Mouse (Mus musculus): ENCODE data around the gene Maml3.

Gene Maml3

DNA sequence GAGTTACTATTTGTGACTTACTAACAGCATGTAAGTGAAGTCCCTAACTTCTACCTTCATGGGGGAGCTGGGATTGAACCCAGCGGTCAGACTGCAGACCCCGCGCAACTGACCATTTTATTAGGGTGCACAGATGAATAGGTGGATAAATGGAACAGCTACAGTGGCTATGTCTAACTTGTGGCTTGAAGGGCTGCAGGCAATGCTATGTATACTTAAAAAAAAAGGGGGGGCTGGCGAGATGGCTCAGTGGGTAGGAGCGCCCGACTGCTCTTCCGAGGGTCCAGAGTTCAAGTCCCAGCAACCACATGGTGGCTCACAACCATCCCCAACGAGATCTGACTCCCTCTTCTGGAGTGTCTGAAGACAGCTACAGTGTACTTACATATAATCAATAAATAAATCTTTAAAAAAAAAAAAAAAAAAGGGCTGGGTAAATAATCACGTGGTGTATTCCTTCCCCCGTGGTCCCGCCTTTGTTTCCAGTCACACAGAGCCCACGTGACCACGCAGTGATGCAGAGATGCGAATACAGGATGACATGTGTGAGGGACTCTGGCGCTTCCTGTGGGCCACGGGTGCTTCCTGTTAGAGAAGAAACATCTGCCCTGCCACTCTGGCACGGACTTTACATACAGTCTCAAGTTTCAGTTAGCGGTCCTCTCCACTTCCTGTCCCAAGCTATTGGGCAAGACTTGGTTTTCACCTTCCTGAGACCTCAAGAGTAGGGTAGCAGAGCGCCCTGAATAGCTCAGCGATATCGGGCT lies 105.0 kb downstream of the Maml3 start:
- no peak for DNase-seq

DNA sequence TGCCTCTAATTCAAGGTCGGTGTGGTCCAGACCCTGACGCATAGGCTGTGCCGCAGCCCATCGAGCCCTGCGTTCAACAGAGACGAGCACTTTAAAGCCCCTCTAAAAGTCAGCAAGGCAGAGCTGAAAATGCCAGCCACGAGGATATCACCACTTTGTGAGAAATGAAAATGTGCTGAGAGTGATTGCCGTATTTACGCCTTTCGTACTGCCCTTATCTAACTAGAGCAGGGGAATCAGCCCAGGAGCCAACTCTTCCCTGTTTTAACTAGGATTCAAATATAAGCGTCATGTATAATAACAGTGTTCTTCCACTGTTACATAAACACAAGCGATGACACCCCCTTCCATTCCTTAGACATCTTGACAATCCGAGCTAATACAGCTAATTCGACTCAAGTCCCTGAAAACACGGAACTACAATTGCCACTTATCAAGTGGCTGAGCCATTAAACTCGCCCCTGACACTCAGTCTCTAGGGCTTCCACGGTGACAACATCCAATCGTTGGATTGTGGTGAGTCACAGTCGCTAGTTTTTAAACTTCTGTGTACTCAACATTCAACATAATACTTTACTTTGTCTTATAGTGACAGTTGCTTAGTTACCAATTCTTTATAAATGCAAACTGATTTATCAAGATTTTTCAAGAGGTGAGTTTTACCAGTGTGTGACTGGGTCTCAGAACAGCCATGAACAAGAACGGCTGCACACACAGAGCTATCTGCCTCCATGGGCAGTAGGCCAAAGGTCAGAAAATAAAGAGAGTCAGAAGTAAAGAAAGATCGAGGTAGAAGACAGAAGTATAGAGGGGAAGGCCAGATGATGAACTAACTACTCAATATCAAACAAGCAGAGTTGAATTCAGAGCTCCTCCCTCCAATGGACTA lies 106.1 kb downstream of the Maml3 start:
- DNase-seq: no peak

DNA sequence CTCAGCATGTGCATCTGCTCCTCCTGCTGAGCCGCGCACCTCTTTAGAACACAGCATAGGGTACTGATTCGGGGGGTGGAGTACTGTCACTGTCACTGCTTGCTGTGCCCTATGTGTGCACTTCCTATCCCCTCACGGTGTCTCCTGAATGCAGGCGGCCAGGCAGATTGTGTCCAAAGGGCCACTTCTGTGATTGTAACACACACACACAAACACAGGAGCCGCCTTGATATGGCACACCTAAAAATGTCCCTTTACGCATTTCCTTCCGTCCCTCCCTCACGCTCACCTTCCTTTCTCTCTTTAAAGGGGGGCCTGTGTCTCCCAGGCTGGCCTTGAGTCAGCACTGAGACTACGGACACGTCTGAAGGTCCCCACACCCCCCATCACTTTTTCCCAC lies 107.3 kb downstream of the Maml3 start:
- no peak for DNase-seq

DNA sequence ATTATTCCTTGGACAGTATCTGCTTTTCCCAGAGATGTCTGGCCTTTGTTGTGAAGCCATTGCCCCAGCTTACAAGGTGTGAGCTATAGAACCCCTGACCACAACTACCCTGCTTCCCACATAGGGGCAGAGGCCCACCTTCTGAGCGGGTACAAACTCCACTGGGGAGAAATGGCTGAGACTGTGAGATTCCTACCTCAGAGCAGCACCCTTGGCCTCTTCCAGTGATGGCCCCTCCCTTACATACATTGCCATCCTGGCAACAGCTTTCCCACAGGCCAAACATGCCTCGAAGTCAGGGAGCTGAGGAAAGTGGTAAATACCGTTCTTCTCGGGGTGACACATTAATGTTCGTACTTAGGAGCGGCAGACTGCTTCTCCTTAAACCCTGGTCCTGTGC lies 118.4 kb downstream of the Maml3 start:
- no peak for DNase-seq

DNA sequence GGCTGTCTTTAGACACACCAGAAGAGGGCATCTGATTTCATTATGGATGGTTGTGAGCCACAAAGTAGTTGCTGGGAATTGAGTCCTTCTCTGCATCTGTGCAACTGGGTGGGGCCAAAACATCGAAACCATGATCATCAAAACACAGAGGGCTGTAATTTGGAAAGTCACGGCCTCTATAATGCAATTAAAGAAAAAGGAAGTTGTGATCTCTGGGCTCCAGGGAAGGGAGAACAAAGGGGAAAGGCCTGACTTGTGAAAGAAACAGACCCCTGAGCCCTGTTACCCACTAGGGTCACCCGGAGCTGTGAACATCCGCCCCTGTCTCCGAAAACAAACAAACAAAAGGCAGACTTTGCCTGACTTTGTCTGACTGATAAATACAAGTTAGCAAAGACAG lies 123.4 kb downstream of the Maml3 start:
- no peak for DNase-seq

DNA sequence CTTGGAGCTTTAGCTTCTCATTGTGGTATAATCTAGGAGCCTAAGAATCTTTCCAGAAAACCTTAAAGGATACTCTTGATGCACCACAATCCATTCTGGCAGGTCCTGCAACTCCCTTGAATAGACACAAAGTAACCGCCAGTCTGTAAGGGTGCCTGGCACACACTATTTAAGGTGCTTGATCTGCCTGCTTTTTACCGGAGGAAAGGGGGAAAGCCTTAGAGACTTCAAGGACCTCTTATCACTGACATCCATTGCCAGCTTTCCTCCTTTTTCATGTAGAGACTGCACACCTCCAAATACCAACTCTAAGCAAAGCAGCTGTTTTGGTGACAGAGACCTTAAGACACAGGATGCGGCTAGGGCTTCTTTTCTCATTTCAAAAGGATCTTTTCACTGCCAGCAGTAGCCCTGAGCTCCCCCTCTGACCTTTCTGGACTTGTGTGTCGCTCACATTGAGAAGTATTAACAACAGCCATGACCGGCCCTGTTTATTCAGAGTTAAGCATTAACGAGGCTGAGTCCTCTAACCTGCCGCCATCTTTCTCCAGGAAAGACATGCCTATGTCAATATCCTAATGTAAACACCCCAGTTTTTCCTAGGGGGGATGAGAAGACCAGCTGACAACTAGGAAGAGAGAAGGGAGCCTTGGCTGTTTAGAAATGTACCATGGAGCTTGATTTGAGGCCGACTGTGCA lies 127.1 kb downstream of the Maml3 start:
- DNase-seq: no peak

DNA sequence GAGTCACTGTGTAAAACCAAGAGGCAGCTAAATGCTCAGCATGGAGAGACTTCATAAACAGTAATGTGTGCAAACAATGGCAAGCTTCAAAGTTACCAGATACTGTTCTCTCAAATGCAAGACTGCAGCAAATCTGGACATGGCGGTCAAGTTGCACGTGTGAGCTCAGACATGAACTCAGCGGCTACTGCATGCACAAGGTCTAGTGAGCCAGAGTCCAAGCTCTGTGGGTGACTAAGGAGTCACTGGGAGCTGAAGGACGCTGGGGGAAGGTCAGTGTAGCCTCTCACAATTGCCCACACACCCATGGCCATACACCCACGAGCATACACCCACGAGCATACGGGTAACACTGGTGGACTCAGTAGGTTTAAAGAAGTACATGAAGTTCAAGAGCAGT lies 130.3 kb downstream of the Maml3 start:
- DNase-seq: no peak

DNA sequence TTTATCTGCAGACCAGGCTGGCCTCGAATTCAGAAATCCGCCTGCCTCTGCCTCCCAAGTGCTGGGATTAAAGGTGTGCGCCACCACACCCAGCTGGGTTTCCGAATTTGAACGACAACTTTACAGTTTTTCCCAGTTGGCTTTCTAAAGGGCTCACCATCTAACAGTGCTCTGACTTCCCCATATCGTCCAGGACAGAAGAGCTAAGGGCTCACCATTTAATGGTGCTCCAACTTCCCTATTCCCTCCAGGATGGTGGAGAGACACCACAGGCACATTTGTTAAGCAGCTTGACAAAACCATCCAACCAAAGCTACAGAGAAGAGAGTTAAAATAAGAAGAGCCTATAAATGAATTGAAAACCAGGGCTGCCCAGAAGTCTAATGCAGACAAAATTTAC lies 130.7 kb downstream of the Maml3 start:
- no peak for DNase-seq

DNA sequence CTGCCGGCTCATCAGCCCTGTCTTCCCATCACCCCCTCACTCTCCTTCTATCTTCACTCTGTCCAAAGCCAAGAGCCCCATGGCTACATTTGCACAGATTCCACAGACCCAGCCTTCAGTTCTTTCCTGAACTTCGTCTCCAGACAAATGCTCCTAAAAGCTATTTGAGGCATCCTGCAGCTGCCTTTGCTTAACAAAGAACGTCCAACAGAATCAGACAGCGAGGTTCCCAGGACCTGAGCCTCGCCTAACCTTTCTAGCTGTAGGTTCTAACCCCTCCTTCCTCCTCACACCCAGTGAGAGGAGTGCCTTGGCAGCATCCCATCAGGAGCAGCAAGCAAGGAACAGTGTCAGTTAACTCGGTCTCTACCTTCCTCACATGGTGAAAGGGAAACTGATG lies 132.3 kb downstream of the Maml3 start:
- peak in 1 of 2 experiments; percentile 35 for DNase-seq

DNA sequence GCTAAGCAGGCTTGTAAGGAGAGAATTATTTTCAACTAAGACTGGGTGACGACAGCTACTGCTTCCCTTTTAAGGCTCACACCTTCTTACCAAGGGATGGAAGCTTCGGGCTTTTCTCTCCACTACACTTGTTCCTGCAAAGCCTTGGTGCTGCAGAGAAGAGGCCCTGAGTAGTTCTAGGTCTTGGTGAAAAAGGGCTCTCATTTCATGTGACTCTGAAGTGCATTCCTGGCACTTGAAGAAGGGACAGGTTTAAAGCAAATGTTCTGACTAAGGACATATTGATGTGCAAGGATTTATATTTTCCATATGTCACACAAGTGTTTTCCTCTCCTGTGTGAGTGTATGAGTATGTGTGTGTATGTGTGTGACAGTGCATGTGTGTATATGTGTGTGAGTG lies 134.4 kb downstream of the Maml3 start:
- DNase-seq: no peak

DNA sequence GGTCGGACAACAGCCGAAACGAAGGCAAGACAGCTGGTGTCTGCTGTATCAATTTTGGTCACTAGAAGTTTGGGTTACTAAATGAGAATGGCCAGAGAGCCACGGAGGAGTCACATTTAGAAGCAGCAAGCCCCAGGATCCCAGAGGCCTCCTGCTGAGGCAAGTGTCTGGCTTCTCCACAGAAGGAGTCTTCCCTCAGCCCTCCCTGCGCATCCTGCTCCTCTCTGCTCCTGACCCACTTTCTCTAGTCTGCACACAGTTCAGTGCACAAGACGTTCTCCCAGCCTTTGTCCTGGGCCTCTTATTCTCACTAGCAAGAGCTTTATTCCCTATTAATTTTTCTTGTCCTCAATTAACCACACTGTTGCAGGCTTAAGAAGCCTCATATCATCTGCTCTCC lies 135.4 kb downstream of the Maml3 start:
- peak; percentile 47 to 62 for DNase-seq

DNA sequence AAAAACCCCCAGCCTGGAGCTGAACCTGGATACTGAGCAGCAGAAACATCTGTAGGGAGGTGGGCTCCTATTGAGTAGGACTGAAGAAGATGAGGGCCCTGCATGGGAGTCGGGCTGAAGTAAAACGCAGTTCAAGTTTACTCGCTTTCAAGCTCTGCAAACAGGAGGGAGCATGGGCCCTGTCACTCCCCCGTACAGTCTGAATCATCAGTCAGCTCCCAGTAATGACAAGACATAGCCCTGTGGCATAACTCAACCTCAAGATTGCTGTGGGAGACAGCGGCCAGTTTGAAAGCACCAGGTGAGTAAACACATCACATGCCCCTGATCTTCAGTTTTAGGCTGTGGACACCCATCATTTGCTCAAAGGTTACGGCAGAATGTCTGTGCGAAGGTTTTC lies 139.0 kb downstream of the Maml3 start:
- no peak for DNase-seq

DNA sequence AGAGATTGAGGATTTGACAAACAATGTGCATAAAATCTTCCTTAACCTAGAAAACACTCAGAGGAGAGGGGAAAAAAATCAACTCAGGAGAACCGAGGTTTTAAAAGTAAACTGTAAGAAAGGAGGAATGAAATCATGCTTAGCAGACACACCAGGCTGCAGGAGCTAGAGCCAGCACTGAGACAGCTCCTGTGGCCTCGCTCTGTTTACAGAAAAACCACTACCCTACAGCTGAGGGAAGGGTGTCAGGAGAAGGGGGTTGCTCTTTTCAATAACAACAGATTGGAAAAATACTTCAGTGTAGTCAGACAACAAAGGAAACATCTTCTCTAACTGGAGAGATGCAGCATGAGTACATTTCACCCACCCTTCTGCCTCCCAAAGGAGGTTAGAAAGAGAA lies 139.4 kb downstream of the Maml3 start:
- no peak for DNase-seq

DNA sequence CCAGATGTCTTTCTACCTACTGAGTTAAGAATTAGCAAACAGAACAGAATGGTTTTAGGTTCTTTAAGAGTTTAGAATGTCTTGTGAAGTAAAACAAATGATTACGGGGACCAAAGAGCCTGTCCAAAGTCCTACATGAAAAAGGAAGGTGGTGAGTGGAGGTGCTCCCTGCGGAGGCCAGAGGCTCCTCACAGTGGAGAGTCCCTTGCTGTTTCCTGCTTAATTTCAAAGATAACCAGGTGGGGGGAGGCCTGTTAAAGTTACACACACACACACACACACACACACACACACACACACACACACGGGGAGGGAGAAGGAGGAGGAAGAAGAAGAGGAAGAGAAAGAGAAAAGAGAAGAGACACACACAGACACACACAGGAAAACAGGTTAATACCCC lies 139.9 kb downstream of the Maml3 start:
- DNase-seq: no peak

DNA sequence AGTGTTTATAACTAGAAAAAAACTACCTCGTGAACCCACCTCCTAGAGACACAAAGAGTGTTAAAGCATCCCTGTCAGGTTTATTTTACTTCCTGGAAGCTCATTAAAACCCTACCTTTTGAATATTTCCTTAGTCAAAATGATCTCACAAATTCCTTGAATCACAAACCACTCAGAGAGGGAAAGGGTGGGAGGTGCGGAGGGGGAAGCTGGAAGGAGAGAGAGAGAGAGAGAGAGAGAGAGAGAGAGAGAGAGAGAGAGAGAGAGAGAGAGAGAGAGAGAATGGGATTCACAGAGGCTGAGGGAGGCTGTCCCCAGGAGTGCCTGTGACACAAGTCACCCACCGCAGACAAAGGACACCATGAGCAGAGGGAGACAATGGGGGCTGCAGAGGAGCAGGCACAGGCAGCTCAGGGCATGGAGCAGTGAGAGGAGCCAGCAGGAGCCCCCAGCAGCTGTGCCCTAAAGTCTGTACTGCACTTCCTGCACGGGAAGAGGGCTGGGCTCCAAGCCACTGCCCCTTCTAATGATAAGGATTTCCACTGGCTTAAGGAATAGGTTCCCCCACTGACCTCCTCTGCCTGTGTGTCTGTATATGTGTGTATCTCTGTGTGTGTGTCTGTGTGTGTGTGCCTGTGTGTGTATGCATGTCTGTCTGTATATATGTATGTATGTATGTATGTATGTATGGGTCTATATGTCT lies 140.8 kb downstream of the Maml3 start:
- DNase-seq: no peak

DNA sequence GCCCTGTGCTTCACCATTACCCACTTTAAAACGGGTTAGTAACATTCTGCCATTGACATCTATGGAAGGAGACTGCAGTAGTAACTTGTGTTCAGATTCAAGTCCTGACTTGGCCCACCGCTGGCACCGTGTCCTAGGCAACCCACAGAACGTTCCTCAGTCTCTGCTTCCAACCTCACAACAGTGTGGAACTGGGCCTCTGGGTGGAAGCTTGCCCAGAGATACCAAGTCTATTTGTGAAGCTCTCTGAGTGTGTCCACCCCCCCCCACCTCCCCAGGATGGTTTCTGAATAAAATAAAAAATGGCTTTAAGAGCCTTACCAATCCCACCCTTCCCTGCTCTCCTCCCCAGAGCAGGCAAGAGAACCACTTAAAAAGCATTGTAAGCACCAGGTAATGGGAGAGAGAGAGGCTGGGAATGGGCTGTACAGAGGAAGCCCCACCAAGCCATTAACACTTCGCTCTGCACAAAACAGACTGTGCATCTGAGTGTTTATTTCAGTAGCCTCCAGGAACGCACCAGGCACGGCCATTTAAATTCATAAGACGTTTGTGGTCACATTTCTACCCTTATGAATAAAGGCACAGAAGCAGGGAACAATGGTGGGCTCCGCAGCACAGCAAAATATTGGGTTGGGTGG lies 141.6 kb downstream of the Maml3 start:
- DNase-seq: no peak

DNA sequence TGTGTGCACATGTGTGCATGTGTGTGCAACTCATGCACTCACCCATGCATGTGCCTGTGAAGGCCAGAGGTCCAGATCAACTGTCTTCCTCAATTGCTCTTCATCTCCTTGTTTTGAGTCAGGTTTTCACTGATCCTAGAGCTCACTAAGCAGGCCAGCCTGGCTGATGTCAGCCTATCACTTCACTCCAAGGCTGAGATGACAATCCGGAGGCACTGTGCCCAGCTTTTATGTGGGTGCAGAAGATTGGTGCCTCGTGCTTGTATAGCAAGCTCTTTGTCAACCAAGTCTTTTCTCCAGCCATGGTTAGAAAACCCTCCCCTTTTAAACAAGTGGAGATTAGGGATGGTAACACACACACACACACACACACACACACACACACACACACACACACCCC lies 146.1 kb downstream of the Maml3 start:
- DNase-seq: no peak

DNA sequence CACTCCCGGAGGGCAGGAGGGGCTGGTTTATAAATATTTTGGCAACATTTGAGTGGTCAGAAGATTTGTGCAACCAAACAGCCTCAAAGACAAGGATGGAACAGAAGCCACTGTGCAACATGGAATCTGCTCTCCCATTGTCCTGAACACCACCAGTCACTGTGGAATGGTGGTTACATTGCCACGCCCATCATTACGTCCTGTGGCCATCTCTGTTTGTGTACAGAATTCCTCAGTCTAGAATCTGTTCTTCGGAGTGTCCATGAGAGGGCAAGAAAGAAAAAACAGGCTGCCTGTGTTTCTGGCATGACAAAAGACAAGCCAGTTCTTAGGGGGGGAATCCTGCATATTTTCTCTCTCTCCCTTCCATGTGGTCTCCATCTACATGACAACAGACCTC lies 150.4 kb downstream of the Maml3 start:
- no peak for DNase-seq

DNA sequence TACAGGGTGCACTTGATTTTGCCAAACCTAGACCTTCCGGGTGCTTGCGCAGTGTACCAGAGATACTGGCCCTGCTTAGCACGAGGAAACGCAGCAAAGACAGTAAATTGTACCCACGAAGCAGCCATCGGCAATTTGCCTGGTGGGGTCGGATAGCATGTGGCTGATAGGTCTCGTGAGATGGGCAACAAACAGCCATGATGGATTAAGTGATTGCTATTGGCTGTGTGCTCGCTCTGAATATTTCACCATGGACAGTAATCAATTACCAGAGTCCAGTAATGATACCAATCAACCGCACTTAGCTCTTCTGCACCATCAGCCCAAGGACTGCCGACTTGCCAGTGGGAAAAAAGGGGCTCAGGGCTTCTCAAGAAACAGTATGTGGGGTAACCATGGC lies 150.9 kb downstream of the Maml3 start:
- DNase-seq: no peak

DNA sequence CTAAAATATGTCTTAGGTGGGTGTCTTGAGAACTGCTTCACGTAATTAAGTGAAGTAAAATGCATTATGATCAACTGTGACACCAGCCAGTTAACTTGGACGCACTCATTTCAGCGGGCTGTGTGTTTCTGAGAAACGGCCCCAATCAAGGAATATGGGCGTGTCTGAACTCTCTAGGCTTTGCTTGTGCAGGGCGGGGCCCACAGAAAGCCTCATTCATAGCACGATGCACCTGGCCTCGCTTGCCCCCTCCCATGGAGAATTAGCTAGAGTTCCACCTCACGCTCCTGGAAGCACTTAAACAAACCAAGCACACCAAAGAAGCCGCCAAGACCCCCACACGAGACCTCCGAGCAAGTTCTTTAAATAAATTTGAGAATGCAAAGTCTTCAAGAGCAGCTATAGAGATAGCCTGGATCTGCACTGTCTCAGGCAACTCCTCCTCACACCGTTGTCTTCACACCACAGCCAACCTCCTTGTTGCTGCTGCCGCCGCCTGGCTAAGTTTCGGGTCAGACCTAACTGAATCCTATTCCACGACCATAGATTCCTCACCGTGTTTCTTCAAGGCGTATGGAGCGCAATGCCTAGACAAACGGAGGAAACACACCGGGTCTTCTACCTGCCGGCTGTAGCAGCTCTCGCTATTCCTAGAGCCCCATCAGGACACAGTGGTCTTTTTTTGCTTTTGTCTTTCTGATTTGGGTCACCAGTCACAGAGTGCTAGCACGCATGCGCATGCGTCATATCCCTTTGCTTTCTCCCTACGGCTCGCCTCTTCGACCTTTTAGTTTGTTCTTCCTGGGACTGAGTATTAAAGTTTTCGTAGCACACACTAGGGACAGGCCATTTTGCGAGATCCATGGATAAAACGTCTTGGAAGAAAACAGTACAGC lies 151.9 kb downstream of the Maml3 start:
- no peak for DNase-seq

DNA sequence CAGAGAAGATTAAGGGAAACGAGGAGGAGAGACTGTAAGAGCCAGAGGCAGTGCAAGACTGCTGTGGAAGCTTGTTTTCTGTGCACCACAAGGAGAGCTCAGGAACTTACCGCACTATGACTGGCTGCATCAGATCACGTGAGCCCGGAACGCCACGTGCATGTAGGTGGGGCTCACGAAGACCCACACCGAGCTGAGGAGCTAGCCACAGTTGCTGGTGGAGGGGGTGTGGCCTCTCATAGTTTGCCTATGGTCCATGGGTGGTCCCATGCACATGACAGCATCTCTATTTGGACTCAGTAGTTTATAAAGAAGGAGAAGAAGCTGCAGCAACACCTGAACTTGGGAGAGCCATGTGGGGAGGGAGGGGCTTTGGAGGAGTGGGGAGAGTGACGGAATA lies 152.6 kb downstream of the Maml3 start:
- no peak for DNase-seq

Data from cerebellum, postnatal 25 days (tissue).